8 mouse cellular contexts compared by ENCODE assay signal in the genomic region with DNA sequence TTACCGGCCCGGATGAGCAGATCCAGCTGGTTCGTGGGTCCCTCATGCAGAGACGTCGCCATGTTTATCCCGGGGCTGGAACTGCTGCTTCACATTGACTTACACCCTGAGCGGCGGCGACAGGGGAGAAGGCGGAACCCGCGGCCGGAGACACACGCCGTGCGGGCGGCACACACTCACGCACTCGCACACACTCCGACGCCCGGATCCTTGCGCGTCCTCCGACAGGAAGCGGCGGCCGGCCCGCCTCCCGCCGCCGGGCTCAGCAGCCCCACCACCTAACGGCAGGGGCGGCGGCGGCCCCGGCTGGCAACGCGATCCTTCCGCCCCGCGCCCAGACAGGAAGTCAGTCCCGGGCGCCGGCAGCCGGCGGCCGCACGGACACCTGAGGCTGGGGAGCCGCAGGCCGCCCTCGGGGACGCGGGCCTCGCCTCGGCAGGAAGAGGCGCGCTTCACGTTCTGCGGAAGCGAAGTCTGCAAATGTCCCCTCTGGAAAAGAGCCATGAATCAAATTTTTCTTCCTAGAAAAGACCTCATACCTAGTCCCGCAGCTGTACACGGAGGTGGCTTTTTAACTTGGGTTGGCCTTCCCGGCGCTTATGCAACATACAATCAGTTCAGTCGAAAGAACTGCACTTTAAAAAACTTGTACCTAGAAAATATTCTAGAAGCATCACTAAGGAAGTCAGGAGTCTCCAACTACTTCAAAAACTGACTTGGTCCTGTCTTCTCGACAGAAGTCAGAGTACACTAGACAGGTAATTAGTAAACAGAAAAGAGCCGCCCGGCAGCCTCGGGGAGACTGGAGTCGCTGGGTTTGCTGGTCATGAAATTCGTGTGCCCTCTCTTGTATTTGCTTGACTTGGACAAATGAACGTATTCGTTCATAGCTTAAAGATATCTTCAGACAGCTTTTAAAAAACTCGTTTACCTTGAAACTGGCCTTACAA. TPM values are rescaled to one million over a fixed set of nuclear protein-coding genes. Genes with fewer than 3 reads are reported as not detected.
DNase-seq lines count a peak whose midpoint lies in the region; ATAC-seq and TF ChIP-seq lines count a peak whose summit lies in the region.

No protein-coding gene starts in this region.

- H3K4me1 ChIP-seq in bone marrow, adult 2 months (ENCODE audit: control insufficient read depth, insufficient read depth, low read length): peaks cover 1% of the 10 kb centered on the region; the same call in 1 of the 2 replicates
- peaks cover 8% of the 10 kb centered on the region; the same call in 1 of the 2 replicates for H3K4me1 ChIP-seq in embryonic facial prominence, embryonic 15.5 days
- peaks cover 4% of the 10 kb centered on the region; the same call in 1 of the 2 replicates for H3K4me1 ChIP-seq in kidney, embryonic 14.5 days (ENCODE audit: control insufficient read depth, insufficient read depth, low read length)
- H3K4me1 ChIP-seq in limb, embryonic 14.5 days (ENCODE audit: control insufficient read depth, insufficient read depth, low read length): peaks cover 9% of the 10 kb centered on the region
- H3K4me1 ChIP-seq in midbrain, embryonic 16.5 days (ENCODE audit: control insufficient read depth, insufficient read depth, low read length): peaks cover 14% of the 10 kb centered on the region
- H3K4me1 ChIP-seq in spleen, adult 2 months (ENCODE audit: control insufficient read depth, insufficient read depth, insufficient read length): peaks cover 6% of the 10 kb centered on the region

- under 1% methylated on average over 75 of the region's 75 CpGs for WGBS in bone marrow, adult 2 months
- under 1% methylated on average over 71 of the region's 75 CpGs for WGBS in embryonic facial prominence, embryonic 15.5 days
- under 1% methylated on average over 73 of the region's 75 CpGs for WGBS in kidney, embryonic 14.5 days
- under 1% methylated on average over 41 of the region's 75 CpGs for WGBS in limb, embryonic 14.5 days
- WGBS in midbrain, embryonic 16.5 days: under 1% methylated on average over 69 of the region's 75 CpGs
- 1% methylated on average over 75 of the region's 75 CpGs for WGBS in spleen, adult 2 months

- peak; percentile 90 for DNase-seq in A20 (ENCODE audit: low read depth, low spot score)
- DNase-seq in heart, adult 9 months (ENCODE audit: low spot score in 2 of 2): peak; percentile 84 to 87
- DNase-seq in limb, embryonic 14.5 days (ENCODE audit: low spot score): peak; percentile 77
- peak; percentile 68 to 81 for DNase-seq in spleen, adult 2 months (ENCODE audit: low read depth in 1 of 2, low spot score in 2 of 2)

- no peak for TF ChIP-seq CTCF in bone marrow, adult 2 months (IDR thresholded peaks at IDR 0.05; ENCODE audit: control insufficient read depth, insufficient read depth, low read length)
- no peak for TF ChIP-seq CTCF in spleen, adult 2 months (IDR thresholded peaks at IDR 0.05; ENCODE audit: extremely low read depth, insufficient read depth, insufficient read length, insufficient replicate concordance)

- TF ChIP-seq POLR2A in bone marrow, adult 2 months (IDR thresholded peaks at IDR 0.05; ENCODE audit: borderline replicate concordance, control insufficient read depth, low read depth, low read length): peak; percentile 72; the same call in 1 of the 2 replicates
- peak; percentile 63; the same call in 1 of the 2 replicates for TF ChIP-seq POLR2A in limb, embryonic 14.5 days (IDR thresholded peaks at IDR 0.05; ENCODE audit: borderline replicate concordance, extremely low read depth, insufficient read depth, insufficient read length)
- peak; percentile 60 for TF ChIP-seq POLR2A in spleen, adult 2 months (IDR thresholded peaks at IDR 0.05; ENCODE audit: low read depth, low read length)

- no peaks in the 10 kb centered on the region for H3K9me3 ChIP-seq in embryonic facial prominence, embryonic 15.5 days (replicated peaks)
- H3K9me3 ChIP-seq in kidney, embryonic 14.5 days (ENCODE audit: control insufficient read depth, low read length): no peaks in the 10 kb centered on the region
- no peaks in the 10 kb centered on the region for H3K9me3 ChIP-seq in limb, embryonic 14.5 days (ENCODE audit: control insufficient read depth, low read length)
- no peaks in the 10 kb centered on the region for H3K9me3 ChIP-seq in midbrain, embryonic 16.5 days (replicated peaks; ENCODE audit: control insufficient read depth, low read length, poor library complexity, severe bottlenecking)

- peak overlapping the region; percentile 65 for H3K4me2 ChIP-seq in embryonic facial prominence, embryonic 15.5 days (replicated peaks)
- H3K4me2 ChIP-seq in kidney, embryonic 14.5 days (replicated peaks; ENCODE audit: low read depth, low read length): peak overlapping the region; percentile 56
- peak overlapping the region; percentile 66 for H3K4me2 ChIP-seq in limb, embryonic 14.5 days (replicated peaks; ENCODE audit: low read depth, low read length, severe bottlenecking)
- H3K4me2 ChIP-seq in midbrain, embryonic 16.5 days (ENCODE audit: low read length): peak overlapping the region; percentile 62

- H3K36me3 ChIP-seq in embryonic facial prominence, embryonic 15.5 days: no peaks in the 10 kb centered on the region
- H3K36me3 ChIP-seq in kidney, embryonic 14.5 days (ENCODE audit: control insufficient read depth, insufficient read depth, low read length): no peaks in the 10 kb centered on the region
- no peaks in the 10 kb centered on the region for H3K36me3 ChIP-seq in limb, embryonic 14.5 days (ENCODE audit: control insufficient read depth, insufficient read depth, low read length)
- no peaks in the 10 kb centered on the region for H3K36me3 ChIP-seq in midbrain, embryonic 16.5 days (ENCODE audit: control insufficient read depth, insufficient read depth, low read length)
- H3K36me3 ChIP-seq in spleen, adult 2 months (ENCODE audit: control insufficient read depth, insufficient read depth, low read length): no peaks in the 10 kb centered on the region

- peak overlapping the region; percentile 81 for H3K4me3 ChIP-seq in bone marrow, adult 2 months (replicated peaks; ENCODE audit: control insufficient read depth, low read depth, low read length)
- H3K4me3 ChIP-seq in embryonic facial prominence, embryonic 15.5 days (replicated peaks): peak overlapping the region; percentile 98
- H3K4me3 ChIP-seq in kidney, embryonic 14.5 days (ENCODE audit: low read length): peak overlapping the region; percentile 99
- peak overlapping the region; percentile 98 for H3K4me3 ChIP-seq in limb, embryonic 14.5 days (replicated peaks; ENCODE audit: low read length)
- peak overlapping the region; percentile 97 for H3K4me3 ChIP-seq in midbrain, embryonic 16.5 days (ENCODE audit: low read depth, low read length)
- peak overlapping the region; percentile 100 for H3K4me3 ChIP-seq in spleen, adult 2 months (ENCODE audit: extremely low read depth, insufficient read depth, insufficient read length)

- no peaks in the 10 kb centered on the region for H3K27me3 ChIP-seq in embryonic facial prominence, embryonic 15.5 days
- H3K27me3 ChIP-seq in kidney, embryonic 14.5 days (ENCODE audit: control insufficient read depth, insufficient read depth, low read length): no peaks in the 10 kb centered on the region
- H3K27me3 ChIP-seq in limb, embryonic 14.5 days (ENCODE audit: control insufficient read depth, insufficient read depth, low read length): no peaks in the 10 kb centered on the region
- no peaks in the 10 kb centered on the region for H3K27me3 ChIP-seq in midbrain, embryonic 16.5 days (ENCODE audit: control insufficient read depth, insufficient read depth, low read depth, low read length)
- no peaks in the 10 kb centered on the region for H3K27me3 ChIP-seq in spleen, adult 2 months (ENCODE audit: control insufficient read depth, insufficient read depth, low read length)

- H3K9ac ChIP-seq in embryonic facial prominence, embryonic 15.5 days: peak overlapping the region; percentile 96
- H3K9ac ChIP-seq in kidney, embryonic 14.5 days (ENCODE audit: low read depth, low read length): peak overlapping the region; percentile 93
- H3K9ac ChIP-seq in limb, embryonic 14.5 days (ENCODE audit: low read depth, low read length, severe bottlenecking): peak overlapping the region; percentile 93
- H3K9ac ChIP-seq in midbrain, embryonic 16.5 days (ENCODE audit: low read depth, low read length): peak overlapping the region; percentile 84

- H3K27ac ChIP-seq in bone marrow, adult 2 months (ENCODE audit: control insufficient read depth, insufficient read depth, low read depth, low read length, poor library complexity): peak overlapping the region; percentile 100
- H3K27ac ChIP-seq in embryonic facial prominence, embryonic 15.5 days (replicated peaks): peak overlapping the region; percentile 99
- peak overlapping the region; percentile 99 for H3K27ac ChIP-seq in kidney, embryonic 14.5 days (ENCODE audit: low read depth, low read length)
- peak overlapping the region; percentile 98 for H3K27ac ChIP-seq in limb, embryonic 14.5 days (replicated peaks; ENCODE audit: low read depth, low read length)
- H3K27ac ChIP-seq in midbrain, embryonic 16.5 days (ENCODE audit: low read length): peak overlapping the region; percentile 88
- peak overlapping the region; percentile 99 for H3K27ac ChIP-seq in spleen, adult 2 months (ENCODE audit: insufficient read depth, low read length)

- ATAC-seq in embryonic facial prominence, embryonic 15.5 days (ENCODE audit: insufficient number of reproducible peaks, low FRiP score, low TSS enrichment, low read depth): peak; percentile 73
- peak; percentile 71 for ATAC-seq in kidney, embryonic 14.5 days (ENCODE audit: low FRiP score, low TSS enrichment)
- ATAC-seq in limb, embryonic 14.5 days (ENCODE audit: low FRiP score, low read depth): peak; percentile 76
- peak; percentile 67 for ATAC-seq in midbrain, embryonic 16.5 days

RNA-seq across cellular contexts. Expression of gene Noct, which starts 53.2 kb away (rescaled TPM):
- polyA plus RNA-seq in bone marrow, adult 2 months (2011; ENCODE audit: insufficient read depth, insufficient read length, low replicate concordance, missing spikeins): 14.4 and 18.3 TPM in 2 replicates
- polyA plus RNA-seq in embryonic facial prominence, embryonic 15.5 days (2015; fragmentation: Nextera tagmentation; extraction: Ambion mirVana): 9.8 and 11.3 TPM in 2 replicates
- 8.0 and 10.4 TPM in 2 replicates for polyA plus RNA-seq in kidney, embryonic 14.5 days (2014; fragmentation: Nextera tagmentation; extraction: Ambion mirVana)
- 18.0 and 23.3 TPM in 2 replicates for polyA plus RNA-seq in limb, embryonic 14.5 days (2012; rRNA removed)
- 10.0 and 11.7 TPM in 2 replicates for polyA plus RNA-seq in limb, embryonic 14.5 days (2014; fragmentation: Nextera tagmentation; extraction: Ambion mirVana)
- 29.0 and 30.8 TPM in 2 replicates for polyA plus RNA-seq in midbrain, embryonic 16.5 days (2015; fragmentation: Nextera tagmentation; extraction: Ambion mirVana)
- polyA plus RNA-seq in spleen, adult 2 months (2012; rRNA removed): 6.1 and 8.8 TPM in 2 replicates

Comparison
In these comparisons a context has a peak if more than half of its experiments do, and no peak if none do; other contexts are left out.
1. Peak in every context shown above with its lines: DNase-seq, ATAC-seq, H3K4me3 ChIP-seq and H3K27ac ChIP-seq.